Mouse (Mus musculus) CH12.LX (cell line): ENCODE measurements at regions not wholly inside any gene's neighbourhood (a gene's known extent, or its start where the extent isn't known, plus 50 kb on each side); places are given as distances from the start of the nearest gene placed in this dataset.

Experiments used
- DNase-seq: peaks from one replicate; pipeline ENCODE4 v3.0.0-alpha.2; 2013; ENCODE audit errors: extremely low read depth
- H3K27ac ChIP-seq: 2 replicates; pipeline ENCODE4 v1.5.1; 2012; ENCODE audit warnings: low read depth, mild to moderate bottlenecking, control low read depth, moderate library complexity; ENCODE audit not compliant: insufficient read depth
- H3K27me3 ChIP-seq: replicated peaks from 2 replicates; pipeline ENCODE3; 2012; ENCODE audit warnings: inconsistent platforms
- H3K36me3 ChIP-seq, 2 experiments: replicated peaks in 1 of 2; 2 replicates each; pipeline versions ENCODE3 to v1.6.1; 2012; ENCODE audit warnings: inconsistent platforms in 1 of 2, low read length in 1 of 2, mild to moderate bottlenecking in 1 of 2, mixed read lengths in 1 of 2, moderate library complexity in 1 of 2; ENCODE audit not compliant: control insufficient read depth in 1 of 2, insufficient read depth in 1 of 2
- H3K4me1 ChIP-seq, 2 experiments: 2 replicates each; pipeline ENCODE4 v1.6.1; 2012; ENCODE audit warnings: inconsistent platforms in 1 of 2, moderate library complexity in 1 of 2; ENCODE audit not compliant: insufficient read depth in 2 of 2, control insufficient read depth in 1 of 2
- H3K4me2 ChIP-seq: 2 replicates; pipeline ENCODE4 v1.6.1; 2012; ENCODE audit warnings: low read depth, mild to moderate bottlenecking, control low read depth; ENCODE audit not compliant: poor library complexity, insufficient read depth, severe bottlenecking
- H3K4me3 ChIP-seq, 3 experiments: fragments of 150-350 bp in 1 of 3; sonication (generic) in 1 of 3; replicated peaks in 1 of 3; 2 replicates each; pipeline versions ENCODE3 to v1.5.1; 2011 to 2012; ENCODE audit warnings: low read depth in 2 of 3, low read length in 2 of 3, mild to moderate bottlenecking in 2 of 3, moderate library complexity in 2 of 3, control low read depth in 1 of 3, improper control_type of control experiment in 1 of 3, inconsistent platforms in 1 of 3, mixed read lengths in 1 of 3; ENCODE audit not compliant: poor library complexity in 1 of 3
- H3K79me2 ChIP-seq: replicated peaks from 2 replicates; pipeline ENCODE4 v1.6.1; 2012; ENCODE audit warnings: mild to moderate bottlenecking, moderate library complexity; ENCODE audit not compliant: control insufficient read depth, poor library complexity, insufficient read depth, severe bottlenecking; ENCODE audit errors: extremely low read depth
- H3K9ac ChIP-seq: 2 replicates; pipeline ENCODE4 v1.6.1; 2012; ENCODE audit warnings: low read depth, mild to moderate bottlenecking, control low read depth, moderate library complexity; ENCODE audit not compliant: insufficient read depth
- H3K9me3 ChIP-seq: replicated peaks from 2 replicates; pipeline ENCODE3; 2012; ENCODE audit warnings: low read length, inconsistent platforms, mixed read lengths
- E2F4 ChIP-seq: IDR thresholded peaks from 2 replicates; pipeline ENCODE4 v1.6.1; 2011; ENCODE audit warnings: low read depth, low read length, improper control_type of control experiment; ENCODE audit not compliant: insufficient replicate concordance
- ELF1 ChIP-seq: IDR thresholded peaks from 2 replicates; pipeline ENCODE4 v1.6.1; 2014; ENCODE audit warnings: low read depth, mild to moderate bottlenecking, inconsistent platforms, low read length, improper control_type of control experiment
- HCFC1 ChIP-seq: IDR thresholded peaks from 2 replicates; pipeline ENCODE4 v1.6.1; 2012; ENCODE audit warnings: low read depth, mild to moderate bottlenecking, inconsistent platforms, low read length, improper control_type of control experiment
- MAZ ChIP-seq: IDR thresholded peaks from 2 replicates; pipeline ENCODE4 v1.6.1; 2012; ENCODE audit warnings: low read depth, mild to moderate bottlenecking, inconsistent platforms, low read length, improper control_type of control experiment, moderate library complexity
- MXI1 ChIP-seq: IDR thresholded peaks from 2 replicates; pipeline ENCODE4 v1.6.1; 2011; ENCODE audit warnings: mild to moderate bottlenecking, low read depth, low read length, improper control_type of control experiment
- NELFE ChIP-seq: IDR thresholded peaks from 2 replicates; pipeline ENCODE4 v1.6.1; 2011; ENCODE audit warnings: low read depth, low read length, improper control_type of control experiment
- UBTF ChIP-seq: IDR thresholded peaks from 2 replicates; pipeline ENCODE4 v1.6.1; 2012; ENCODE audit warnings: low read depth, mild to moderate bottlenecking, inconsistent platforms, low read length, improper control_type of control experiment, moderate library complexity
- ZC3H11A ChIP-seq: IDR thresholded peaks from 2 replicates; pipeline ENCODE4 v1.6.1; 2012; ENCODE audit warnings: low read depth, mild to moderate bottlenecking, inconsistent platforms, low read length, improper control_type of control experiment
- dilution Hi-C: fragments of 300-500 bp; cut with MboI; formaldehyde crosslinking; loops from 2 replicates; pipeline ENCODE4 v1.14.3; 2020; ENCODE audit warnings: low sequenced_read_pairs; ENCODE audit not compliant: extremely low pct_unique_long_range_greater_than_20kb, extremely low pct_ligation_motif_present
- in situ Hi-C: fragments of 300-500 bp; cut with MboI; formaldehyde crosslinking; loops from 3 replicates; pipeline ENCODE4 v1.14.3; 2019; ENCODE audit warnings: low sequenced_read_pairs, low pct_ligation_motif_present, low pct_unique_long_range_greater_than_20kb, mixed read lengths

DNA sequence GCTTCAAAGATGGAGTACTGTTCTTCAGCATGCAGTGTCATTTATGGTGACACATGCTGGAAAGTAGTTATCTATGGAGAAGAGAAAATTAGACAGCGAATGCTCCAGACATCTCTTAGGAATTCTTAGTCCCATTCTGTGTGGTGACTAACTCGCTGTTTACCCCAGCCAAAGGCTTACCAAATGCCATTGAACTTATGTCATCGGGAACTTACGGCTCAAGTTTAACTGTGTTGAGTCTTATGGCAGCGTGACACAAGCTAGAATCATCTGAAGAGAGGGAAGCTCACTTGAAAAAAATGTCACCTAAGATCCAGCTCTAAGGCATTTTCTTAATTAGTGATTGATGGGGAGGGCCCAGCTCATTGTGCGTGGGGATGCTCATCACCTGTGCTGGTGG, 138.7 kb downstream of the Pja2 start:
- no peaks in the 10 kb centered on the region for H3K36me3 ChIP-seq
- H3K27ac ChIP-seq: no peak overlapping the region
- no peak overlapping the region for H3K4me3 ChIP-seq
- no peaks in the 10 kb centered on the region for H3K9me3 ChIP-seq
- H3K4me2 ChIP-seq: no peak overlapping the region
- dilution Hi-C loops (no loop called here), in situ Hi-C loops (no loop called here)
- no peak for TF ChIP-seq MXI1
- no peak for TF ChIP-seq NELFE
- TF ChIP-seq E2F4: no peak
- no peak for TF ChIP-seq MAZ
- TF ChIP-seq ELF1: no peak
- no peak for TF ChIP-seq UBTF
- no peak for TF ChIP-seq ZC3H11A
- TF ChIP-seq HCFC1: no peak
- H3K79me2 ChIP-seq: no peaks in the 10 kb centered on the region
- DNase-seq: no peak
- H3K9ac ChIP-seq: no peak overlapping the region
- H3K27me3 ChIP-seq: no peaks in the 10 kb centered on the region
- H3K4me1 ChIP-seq: no peaks in the 10 kb centered on the region
